Mouse (Mus musculus) MEL-GATA-1-ER (cell line): ENCODE data around the gene Gm20807.
"Not testable (repeated sequence)": the region's sequence is repeated elsewhere in the genome, so short reads cannot be mapped to it uniquely, and the experiment has no call there.

ENCODE experiments used
- DNase-seq: peaks from one replicate; pipeline ENCODE4 v3.0.0-alpha.2; 2012; ENCODE audit warnings: low read depth; ENCODE audit errors: extremely low read depth

The Gm20807 gene

DNA sequence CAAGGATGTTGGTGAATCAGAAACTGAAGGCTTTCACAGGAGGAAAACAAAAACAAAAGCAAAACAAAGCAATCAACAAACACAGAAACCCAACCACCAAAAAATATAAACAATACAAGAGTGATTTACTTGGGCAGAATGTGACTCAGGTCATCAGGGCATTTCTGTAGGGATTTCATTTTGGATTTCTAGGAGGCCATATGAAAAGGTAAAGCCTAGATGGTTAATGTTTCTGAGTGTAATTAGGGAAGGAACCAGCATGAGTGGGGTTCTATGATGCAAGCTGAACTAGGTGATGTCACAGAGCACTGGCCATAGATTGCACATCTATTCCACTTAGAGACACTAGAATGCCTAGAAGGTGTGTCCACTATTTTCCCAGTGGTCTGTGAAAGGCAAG lies at the start of gene Gm20807:
Gene Gm20807, plus strand, starts transcription at position 301 of the 400 bp plus-strand sequence.
- DNase-seq: not testable (repeated sequence)
